Mouse (Mus musculus) lung, postnatal 25 days (tissue): ENCODE data around the gene Pak6.

Experiments
- DNase-seq: peaks from one replicate; pipeline ENCODE4 v3.0.0; 2022; ENCODE audit warnings: low spot score

Pak6 gene

DNA sequence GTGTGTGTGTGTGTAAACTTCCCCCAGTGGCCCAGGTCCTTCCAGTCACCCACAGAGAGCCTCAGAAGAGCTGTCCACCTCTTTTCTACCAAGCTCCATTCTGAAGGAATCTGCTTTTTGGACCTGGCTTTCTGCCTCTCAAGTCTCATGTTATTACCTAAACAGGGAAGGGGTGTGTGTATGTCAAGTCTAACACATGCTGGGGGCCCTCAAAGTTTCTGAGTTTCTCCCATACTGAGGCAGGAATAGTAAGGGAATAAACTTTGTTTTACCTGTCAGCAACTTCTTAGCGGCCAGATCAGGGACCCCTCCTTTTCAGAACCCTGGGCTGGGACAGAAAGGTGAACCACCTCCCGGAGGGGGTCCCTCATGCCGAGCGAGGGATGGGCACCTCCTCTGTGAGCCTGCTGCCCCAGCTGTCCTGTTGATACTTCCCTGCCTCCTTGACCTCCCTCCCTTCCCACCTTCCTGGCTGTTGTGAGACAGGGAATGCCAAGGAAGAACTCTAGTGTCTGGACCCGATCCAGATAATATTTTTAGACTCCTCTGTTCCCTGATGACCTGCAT lies 34.3 kb downstream of the Pak6 start:
- no peak for DNase-seq

DNA sequence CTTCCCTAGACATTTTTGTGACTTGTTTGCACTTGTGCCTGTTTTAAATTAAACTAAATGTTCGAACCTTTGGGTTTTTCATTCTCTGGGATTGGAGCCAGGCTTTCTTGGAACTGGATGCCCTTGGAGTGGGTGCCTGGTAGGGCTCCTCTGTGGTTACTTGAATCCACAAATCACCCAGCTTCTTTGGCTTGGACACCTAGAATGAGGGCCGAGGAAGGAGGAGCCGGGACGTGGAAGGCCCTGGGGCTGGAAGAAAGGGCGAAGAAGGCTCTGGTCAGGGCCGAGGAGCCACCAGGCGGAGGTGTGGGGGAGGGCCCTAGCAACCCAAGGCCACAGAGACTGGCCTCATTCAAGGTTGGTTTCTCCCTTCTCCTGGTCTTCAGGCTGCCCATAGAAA lies 34.9 kb downstream of the Pak6 start:
- DNase-seq: no peak

DNA sequence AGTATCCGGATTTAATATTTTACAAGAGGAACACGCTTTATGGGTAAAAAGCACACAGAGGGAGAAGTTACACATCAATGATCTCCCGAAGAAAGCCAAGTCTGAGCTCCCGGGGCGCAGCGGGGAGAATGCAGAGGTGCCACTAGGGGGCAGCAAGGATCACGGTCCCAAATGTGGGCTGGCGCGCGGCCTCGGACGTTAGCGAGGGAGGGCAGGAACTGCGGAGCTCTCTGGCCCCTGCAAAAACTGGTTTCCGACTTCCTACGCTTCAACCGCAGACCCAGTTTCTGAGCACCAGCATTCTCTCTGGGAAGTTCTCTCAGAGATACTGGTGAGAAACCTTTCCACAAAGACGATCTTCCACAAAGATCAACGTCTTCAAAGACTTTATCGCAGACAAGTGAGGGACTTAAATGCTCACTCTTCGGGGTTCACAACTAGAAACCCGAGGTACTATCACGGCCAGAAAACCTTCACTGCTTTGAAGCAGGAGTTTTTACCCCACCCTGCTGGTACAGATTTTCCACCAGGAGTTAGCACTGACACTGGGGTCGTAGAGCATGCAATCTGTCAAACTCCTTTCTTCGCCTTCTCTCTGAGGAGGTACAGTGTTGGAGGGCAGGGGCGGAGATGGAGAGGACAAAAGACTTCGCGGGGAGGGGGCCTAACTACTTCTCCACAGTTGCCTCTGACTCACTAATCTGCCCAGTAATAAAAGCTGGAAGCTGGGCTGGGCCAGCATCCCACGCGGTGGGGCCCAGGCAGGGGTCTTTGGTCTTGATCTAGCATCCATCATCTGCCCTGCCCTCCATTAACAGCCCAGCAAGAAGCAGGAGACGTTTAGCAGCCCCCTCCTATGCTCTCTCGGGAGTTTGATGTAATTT lies 37.3 kb downstream of the Pak6 start:
- peak; percentile 87 for DNase-seq

DNA sequence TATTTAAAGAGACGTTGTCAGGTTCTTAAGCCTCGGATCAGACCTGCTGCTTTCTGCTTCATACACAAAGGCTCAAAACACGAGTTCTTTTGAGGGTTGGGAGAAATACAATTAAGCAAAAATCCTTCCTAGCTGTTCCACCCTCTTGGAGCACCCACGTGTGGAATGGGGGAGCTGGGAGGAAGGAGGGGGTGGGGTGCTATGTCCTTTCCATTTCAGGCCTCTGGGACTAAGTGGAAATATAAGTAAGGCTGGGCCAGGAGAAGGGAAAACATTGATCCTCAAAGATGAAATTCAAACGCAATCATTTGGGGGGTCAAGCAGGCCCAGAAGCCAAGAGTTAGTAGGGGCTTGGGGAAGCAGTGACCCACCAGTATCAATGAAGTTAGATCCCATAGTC lies 38.1 kb downstream of the Pak6 start:
- DNase-seq: no peak

DNA sequence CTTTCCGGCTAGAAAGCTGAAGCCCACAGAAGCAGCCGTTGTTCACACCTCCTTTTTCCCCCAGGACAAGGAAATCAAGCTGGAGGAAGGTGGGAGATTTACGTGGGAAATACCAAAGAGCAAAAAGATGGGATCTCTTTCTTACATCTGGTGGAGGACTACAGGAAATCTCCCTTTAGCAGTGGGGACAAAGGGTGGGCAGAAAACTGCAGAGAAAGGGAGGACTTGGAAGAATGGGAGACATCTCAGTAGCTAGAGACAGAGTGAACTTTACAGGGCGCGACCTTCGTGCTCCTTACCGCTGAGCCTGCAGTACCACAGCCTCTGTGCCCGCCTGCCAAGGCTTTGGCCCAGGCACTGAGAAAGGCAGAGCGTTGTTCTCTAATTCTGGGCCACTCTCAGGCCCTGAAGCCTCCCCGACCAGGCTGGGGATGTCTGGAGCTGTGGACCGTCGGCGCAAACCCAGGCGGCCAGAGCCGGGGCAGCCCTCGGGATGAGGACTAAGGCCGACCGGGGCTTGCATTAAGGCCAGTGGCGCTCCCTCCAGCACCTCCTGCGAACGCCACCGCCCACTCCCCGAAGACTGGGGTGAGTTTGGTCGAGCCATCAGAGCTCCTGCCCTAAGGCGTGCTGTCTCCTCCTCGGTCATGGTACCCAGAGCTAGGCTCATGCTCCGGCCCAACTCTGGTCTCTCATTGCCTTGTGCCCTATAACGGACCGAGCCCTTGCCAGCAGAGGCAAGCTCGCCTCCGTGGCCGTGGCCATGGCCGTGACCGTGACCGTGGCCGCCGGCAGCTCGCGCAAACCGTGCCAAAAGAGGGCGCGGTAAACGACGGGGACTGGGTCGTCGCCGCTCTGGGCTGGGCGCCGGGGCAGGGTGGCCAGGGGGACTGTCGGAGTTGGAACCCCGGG lies 39.1 kb downstream of the Pak6 start:
- DNase-seq: no peak

DNA sequence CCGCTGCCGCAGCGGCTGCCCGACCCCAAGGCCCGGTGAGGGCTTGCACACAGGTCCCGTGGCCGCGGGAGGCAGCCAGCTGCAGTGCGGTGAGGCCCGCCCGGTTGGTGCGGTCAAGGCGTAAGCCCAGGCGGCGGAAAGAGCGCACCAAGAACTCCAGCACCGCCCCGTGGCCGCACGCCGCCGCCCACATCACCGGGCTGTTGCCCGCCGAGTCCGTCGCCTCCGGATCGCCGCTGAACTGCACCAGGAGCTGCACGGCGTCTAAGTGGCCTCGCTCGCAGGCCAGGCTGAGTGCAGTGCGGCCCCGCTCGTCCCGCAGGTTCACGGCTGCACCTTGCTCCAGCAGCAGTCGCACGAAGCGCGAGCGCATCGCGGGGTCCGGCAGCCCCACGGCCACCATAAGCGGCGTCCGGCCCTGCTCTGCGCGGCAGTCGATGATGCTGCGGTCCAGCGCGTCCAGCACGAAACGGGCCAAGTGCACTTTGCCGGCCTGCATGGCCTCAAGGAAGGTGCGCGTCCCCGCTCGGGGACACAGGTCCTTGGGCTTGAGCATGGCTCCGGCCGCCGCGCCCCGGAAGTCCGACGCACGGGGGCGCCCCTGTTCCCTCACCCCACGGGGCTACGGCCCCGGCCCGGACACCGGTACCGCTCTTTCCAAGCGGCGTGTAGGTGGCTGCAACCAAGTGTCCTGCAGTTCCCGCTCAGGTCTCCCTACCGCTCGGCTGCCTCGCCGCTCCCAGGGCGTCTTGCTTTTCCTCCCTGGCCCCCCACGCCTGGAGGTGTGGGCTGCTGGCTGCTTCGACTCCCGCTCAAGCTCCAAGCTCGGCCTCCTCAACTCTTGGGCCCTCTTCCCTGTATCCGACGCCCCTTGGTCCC lies 40.0 kb downstream of the Pak6 start:
- DNase-seq: no peak

DNA sequence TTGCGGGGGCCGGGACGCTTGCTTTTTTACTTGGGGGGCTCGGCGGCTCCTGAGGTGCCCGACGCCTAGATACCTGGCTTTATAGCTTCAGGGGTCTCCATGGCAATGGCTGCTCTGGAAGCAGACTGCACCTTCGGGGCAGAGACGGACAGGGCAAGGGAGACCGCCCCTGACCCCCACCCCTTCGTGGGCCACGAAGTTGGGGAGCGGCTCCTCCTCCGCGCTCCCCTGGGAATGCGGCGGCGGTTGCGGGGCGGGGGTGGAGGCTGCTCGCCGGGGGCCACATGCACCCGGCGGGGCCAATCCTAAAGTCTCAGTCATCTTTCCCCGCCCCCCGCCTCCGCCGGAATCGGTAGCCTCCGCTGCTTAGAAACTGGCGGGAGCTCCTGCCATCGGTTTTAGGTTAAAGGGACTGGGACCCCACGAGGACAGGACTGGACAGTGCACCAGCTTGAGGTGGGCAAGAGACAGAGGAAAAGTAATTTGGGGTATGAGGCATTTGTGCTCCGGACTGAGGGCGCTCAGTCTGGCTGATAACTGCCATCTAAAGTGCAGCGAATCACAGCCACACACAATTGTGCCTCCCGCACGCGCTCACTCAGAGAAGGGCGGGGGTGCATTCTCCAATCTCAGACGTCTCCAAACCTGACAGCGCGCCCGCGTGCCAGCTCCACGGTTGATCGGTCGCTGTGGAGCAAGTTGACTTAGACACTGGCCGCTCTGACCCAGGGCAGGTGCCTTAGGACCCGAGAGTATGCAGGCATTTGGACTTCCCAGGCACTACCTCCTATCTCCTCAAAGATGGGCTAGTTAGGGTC lies 41.0 kb downstream of the Pak6 start, which contains the start of gene Ankrd63:
Gene Ankrd63, minus strand, starts transcription at position 51 of the 818 bp plus-strand sequence.
- DNase-seq: no peak

DNA sequence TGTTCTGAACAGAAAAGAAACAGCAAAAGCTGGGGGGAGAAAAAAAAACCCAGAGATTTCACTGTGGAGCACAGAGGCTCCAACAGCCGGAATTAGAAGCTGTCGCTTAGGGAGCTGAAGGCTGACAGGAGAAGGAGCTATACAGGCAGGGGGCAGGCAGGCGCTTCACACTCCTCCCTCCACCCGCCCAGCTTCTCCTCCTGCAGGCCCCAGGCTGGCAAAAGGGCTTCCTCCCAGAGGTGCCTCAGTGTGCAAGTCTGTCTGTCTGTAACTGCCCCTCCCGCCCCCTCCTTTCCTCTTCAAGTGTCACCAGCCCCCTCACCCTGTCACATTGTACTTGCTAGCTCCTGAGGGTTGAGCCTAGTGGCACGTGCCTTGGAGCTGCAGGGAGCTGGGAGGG lies 43.3 kb downstream of the Pak6 start:
- no peak for DNase-seq

DNA sequence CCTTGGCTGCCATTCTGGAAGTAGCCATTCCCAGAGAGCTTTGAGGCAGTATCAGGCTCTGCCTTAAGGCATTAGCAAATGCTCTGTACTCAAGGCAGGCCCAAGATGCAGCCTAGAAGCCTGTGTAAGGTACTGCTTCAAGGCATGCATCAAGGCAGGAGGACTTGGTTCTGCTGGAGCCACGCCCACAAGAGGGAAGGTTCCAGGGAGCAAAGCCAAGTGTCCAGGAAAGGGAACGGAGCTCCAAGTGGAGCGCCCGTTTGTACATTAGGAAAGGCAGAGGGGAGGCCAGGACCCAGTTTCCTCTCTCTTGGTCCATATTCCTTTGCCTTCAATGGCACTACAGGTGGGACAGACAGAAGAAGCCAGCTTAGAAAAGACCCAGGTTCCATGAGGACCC lies 45.4 kb downstream of the Pak6 start:
- no peak for DNase-seq

DNA sequence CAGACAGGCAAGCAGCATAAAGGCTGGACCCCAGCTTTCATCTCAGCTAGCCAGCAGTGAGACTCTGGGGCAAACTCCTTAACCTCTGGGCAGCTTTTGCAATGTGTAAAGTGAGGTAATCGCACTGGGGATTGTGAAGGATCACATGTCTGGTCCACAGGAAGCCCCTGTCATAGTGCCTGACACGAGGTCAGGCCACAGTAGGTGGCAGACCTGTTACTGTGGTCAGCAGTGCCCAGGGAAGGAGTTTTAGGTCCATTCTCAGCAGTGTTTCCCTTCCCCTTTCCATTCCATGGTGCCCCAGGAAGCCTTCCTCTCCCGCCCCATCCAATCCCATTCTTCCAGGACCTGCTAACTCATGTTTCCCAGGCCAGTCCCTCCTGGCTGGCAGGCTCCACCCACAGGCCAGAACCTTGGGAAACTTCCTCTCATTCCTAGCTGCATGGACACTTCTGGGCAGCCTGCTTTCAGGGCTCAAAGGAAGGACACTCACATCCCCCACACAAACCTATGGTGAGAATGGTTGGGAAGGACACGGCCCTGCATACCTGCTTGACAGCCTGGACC lies 46.6 kb downstream of the Pak6 start:
- no peak for DNase-seq

DNA sequence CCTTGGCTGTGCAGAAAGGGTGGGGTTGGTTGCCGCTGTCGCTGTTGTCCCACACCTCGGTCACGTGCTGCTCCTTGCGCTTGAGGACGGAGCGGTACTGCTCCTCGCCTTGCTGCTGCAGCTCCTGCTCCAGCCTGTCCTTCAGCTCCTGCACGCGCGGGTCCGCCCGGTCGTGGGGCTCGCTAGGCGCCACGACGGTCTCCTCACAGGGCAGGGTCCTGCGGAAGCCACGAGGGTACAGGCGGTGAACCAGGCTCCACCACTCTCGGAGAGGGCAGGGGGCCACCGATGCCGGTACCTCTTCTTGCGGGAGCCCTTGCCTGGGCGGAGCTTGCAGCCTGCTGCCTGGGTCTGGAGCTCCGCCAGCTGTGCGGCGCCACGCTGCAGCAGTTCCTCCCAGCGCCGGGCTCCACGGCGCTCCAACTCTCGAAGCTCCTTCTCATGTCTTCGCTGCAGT lies 48.0 kb downstream of the Pak6 start:
- no peak for DNase-seq

DNA sequence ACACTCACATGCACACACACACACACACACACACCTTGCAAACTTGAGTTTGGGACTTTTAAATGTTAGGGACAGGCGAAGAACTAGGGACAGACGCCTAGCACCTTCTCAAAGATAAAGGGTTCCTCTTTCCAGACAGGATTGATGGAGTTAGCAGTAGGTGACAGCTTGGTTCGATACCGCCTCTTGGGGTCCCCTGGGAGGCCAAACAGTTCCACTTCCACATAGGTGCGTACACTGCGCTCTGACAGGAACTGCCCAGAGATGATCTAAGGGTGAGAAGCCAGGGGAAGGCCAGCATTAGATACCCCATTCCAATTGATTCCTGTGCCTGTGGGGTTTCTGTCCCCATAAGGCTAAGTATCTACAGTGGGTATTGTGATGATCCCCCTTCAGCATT lies 50.5 kb downstream of the Pak6 start:
- no peak for DNase-seq

DNA sequence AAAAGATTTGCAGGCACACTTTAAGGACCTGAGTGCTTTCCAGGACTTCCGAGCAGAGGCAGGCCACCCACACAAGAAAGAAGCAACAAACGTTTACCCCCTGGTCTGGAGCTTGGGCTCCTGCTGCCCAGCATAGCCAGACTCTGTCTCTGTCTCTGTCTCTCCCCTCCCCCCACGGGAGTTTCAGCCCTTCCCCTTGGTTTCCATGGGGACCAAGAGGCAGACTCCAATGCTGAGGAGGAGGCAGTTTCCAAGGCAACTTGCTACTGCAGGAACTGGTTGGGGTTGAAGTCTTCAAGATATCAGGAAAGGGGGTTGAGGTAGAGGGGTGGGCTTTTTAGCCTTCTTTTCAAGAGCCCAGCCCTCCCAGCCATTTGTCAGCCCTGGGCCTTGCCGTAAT lies 51.1 kb downstream of the Pak6 start:
- DNase-seq: no peak

DNA sequence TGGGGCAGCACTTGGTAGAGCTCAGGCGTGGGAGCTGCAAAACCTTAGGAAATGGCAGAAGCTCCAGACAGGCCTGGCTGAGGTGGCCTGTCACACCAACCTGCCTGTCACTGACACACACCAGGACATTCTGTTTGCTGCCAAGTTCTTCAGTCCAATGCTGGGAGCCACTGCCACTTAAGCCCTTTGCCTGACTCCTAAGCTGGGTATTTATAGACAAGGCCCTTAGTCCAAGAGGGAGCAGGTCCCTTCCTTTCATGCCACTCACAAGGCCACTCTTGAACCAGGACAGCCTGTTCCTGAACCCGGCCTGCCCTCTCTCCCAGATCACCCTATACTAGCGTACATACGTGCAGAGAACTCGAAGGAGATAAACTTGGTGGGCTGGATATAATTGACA lies 53.6 kb downstream of the Pak6 start:
- no peak for DNase-seq

DNA sequence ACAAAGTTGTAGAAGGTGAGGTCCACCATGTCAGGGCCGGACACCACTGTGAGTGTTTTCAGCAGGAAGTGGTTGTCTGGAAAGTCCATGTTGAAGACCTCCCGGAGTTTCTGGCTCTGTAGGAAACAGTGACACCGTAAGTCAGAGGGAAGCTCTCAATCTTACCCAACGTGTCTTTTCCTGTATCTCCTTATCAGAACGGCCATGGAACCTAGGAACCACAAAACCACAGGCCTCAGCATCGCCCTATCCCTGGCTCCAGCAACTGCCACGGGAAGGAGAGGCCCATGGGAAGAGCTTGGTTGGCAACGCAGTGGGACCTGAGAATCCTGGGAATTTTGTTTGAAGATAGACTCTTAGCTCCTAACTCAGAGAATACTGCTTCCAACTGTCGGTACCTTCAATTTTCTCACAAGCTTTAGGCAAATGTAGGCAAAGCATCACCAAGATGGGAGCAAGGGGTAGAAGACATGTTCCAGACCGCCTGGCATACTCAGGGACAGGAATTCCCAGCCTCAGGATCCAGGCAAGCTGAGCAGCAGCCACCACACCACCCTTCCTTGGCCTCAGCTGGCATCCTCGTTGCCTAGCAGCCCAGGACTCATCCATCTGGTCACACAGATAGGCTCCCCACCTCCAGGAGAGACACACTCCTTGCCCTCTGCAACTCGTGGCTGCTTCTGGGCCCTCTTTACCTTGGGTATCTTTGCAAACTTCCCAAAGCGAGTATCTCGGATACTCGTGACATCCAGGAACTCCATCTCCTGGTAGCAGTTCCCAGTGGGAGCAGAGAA lies 60.8 kb downstream of the Pak6 start:
- no peak for DNase-seq

DNA sequence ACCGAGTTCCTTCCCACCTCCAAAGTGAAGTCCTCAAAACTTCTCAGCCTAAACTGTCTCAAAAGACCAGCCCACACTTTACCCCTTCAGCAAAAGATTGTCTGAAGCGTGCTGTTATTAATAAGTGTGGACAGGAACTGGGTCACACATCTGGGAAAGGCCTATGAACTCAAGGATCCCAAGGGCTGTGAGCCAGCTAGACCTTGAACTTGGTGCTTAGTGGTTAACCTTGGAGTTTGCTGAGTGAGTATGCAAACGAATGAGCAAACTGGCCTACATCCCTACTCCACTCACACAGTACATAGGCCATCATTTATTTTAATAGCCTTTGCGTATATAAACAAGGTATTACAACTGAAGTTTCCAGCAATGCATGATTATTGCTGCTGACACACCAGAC lies 62.4 kb downstream of the Pak6 start:
- no peak for DNase-seq

DNA sequence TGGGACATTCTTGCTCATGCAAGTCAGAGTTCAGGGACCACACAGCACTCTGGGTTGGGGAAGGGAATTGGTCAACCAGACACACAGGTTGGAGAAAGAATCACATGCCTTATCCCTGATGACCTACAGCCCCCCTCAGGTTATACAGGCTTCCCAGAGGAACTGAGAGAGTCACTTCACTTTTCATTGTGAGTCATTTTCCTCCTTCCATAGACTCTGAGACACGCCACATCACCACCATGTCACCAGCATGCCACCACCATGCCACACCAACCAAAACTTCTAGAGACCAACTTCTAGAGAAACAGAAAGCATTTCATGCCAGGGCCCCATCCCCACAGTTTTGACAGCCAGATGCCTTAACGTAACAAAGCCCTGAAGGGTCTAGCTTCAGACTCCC lies 63.8 kb downstream of the Pak6 start:
- no peak for DNase-seq

DNA sequence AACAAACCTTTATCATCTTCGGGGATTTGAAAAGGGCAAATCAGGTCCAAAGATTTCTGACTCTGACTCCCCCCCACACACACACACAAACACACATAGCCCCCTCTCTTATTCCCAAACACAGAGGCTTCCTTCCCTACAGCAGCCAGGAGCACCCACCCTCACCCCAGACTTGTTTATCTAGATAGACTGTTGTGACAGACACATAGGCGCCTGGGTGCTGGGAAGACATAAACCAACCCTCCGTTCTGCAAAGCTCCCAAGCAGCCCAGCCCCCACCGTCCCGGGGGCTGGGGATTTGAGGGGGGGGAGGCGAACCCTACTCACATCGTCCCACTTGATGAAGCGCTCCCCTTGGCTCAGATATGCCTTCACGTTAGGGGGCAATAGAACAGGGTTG lies 64.8 kb downstream of the Pak6 start:
- DNase-seq: no peak

DNA sequence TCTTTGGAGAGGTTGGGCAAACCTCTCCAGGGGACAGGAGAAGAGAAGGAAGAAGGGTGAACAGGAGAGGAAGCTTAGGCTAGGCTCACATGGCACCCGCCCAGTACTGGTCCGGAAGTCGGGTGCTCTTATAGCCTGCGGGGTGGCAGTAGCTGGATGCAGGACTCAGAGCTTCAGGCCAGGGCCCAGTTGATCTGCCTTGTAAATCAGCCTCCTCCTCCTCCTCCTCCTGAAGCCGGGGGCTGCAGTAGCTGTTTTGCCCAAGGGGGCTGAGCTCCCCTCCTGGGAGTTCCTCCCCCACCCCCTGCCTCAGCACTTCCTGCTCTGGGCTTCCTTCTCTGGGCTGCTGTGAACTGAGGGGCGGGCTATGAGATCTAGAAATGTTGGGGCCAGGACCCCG lies 65.2 kb downstream of the Pak6 start, which contains the start of gene Plcb2:
Gene Plcb2, minus strand, starts transcription at position 102 of the 400 bp plus-strand sequence.
- DNase-seq: peak; percentile 45
